Comparison of ENCODE assay signal across 21 mouse cellular contexts in genomic region chr1:82901201-82901600, GRCm38 (mm10). TPM values are rescaled to one million over a fixed set of nuclear protein-coding genes. Genes with fewer than 3 reads are reported as not detected.
"Had no signal": no experiment of that assay in that cellular context is flagged by ENCODE, and none has a peak within 500 bp of the region (broad histone marks: within the 10 kb centered on the region; RNA-seq: fewer than 3 reads in every experiment).

No protein-coding gene starts in this region.

- H3K4me3 ChIP-seq: lung, embryonic 15.5 days; megakaryocyte, embryonic 14.5 days; midbrain, embryonic 13.5 days; midbrain, embryonic 15.5 days; neural tube, embryonic 12.5 days; stomach, embryonic 15.5 days had no signal

- ATAC-seq: lung, postnatal 0 days; midbrain, embryonic 13.5 days; midbrain, embryonic 15.5 days had no signal

- H3K9ac ChIP-seq: lung, embryonic 15.5 days; midbrain, embryonic 13.5 days; midbrain, embryonic 15.5 days; neural tube, embryonic 12.5 days; stomach, embryonic 15.5 days had no signal

- H3K27me3 ChIP-seq: lung, embryonic 15.5 days; megakaryocyte, embryonic 14.5 days; midbrain, embryonic 13.5 days; midbrain, embryonic 15.5 days; neural tube, embryonic 12.5 days; stomach, embryonic 15.5 days had no signal

- H3K9me3 ChIP-seq: lung, embryonic 15.5 days; megakaryocyte, embryonic 14.5 days; midbrain, embryonic 13.5 days; midbrain, embryonic 15.5 days; neural tube, embryonic 12.5 days; stomach, embryonic 15.5 days had no signal

- H3K4me1 ChIP-seq: lung, embryonic 15.5 days; midbrain, embryonic 15.5 days; neural tube, embryonic 12.5 days; stomach, embryonic 15.5 days had no signal

- H3K4me2 ChIP-seq: lung, embryonic 15.5 days; midbrain, embryonic 11.5 days; midbrain, embryonic 13.5 days; midbrain, embryonic 15.5 days; neural tube, embryonic 12.5 days; stomach, embryonic 15.5 days had no signal

- H3K27ac ChIP-seq: lung, embryonic 15.5 days; macrophage; midbrain, embryonic 13.5 days; midbrain, embryonic 15.5 days; neural tube, embryonic 12.5 days; stomach, embryonic 15.5 days; stomach, postnatal 0 days had no signal

- DNase-seq: lung, adult 2 months; lung, postnatal 14 days; lung, postnatal 36 days; right cerebral cortex, postnatal 14 days; thymus, postnatal 4 days had no signal

RNA-seq across cellular contexts. Expression of gene A030005L19Rik, which starts 11.9 kb away (rescaled TPM):
- polyA plus RNA-seq: lung, postnatal 0 days; macrophage; neural tube, embryonic 14.5 days; stomach, embryonic 15.5 days; stomach, postnatal 0 days had no signal

RNA-seq across cellular contexts. Expression of gene A030014E15Rik, which starts 23.5 kb away (rescaled TPM):
- polyA plus RNA-seq: lung, embryonic 15.5 days; lung, postnatal 0 days; macrophage; midbrain, embryonic 11.5 days; midbrain, embryonic 13.5 days; midbrain, embryonic 15.5 days; midbrain, postnatal 0 days; neural tube, embryonic 12.5 days; neural tube, embryonic 14.5 days; spleen, adult 2 months; stomach, embryonic 15.5 days; stomach, postnatal 0 days; testis, adult 2 months; thymus, adult 2 months; urinary bladder, adult 2 months had no signal

RNA-seq across cellular contexts. Expression of gene Gm6217, which starts 30.0 kb away (rescaled TPM):
- polyA plus RNA-seq: lung, adult 2 months; lung, embryonic 15.5 days; lung, postnatal 0 days; macrophage; midbrain, embryonic 11.5 days; midbrain, embryonic 13.5 days; midbrain, embryonic 15.5 days; midbrain, postnatal 0 days; neural tube, embryonic 12.5 days; neural tube, embryonic 14.5 days; spleen, adult 2 months; stomach, embryonic 15.5 days; stomach, postnatal 0 days; testis, adult 2 months; thymus, adult 2 months; urinary bladder, adult 2 months had no signal

RNA-seq across cellular contexts. Expression of gene A030003K21Rik, which starts 42.0 kb away (rescaled TPM):
- polyA plus RNA-seq: lung, adult 2 months; lung, embryonic 15.5 days; lung, postnatal 0 days; macrophage; midbrain, embryonic 11.5 days; midbrain, embryonic 13.5 days; midbrain, embryonic 15.5 days; midbrain, postnatal 0 days; neural tube, embryonic 12.5 days; neural tube, embryonic 14.5 days; spleen, adult 2 months; stomach, embryonic 15.5 days; stomach, postnatal 0 days; testis, adult 2 months; thymus, adult 2 months; urinary bladder, adult 2 months had no signal

RNA-seq across cellular contexts. Expression of gene Gm7544, which starts 54.6 kb away (rescaled TPM):
- polyA plus RNA-seq: lung, adult 2 months; lung, embryonic 15.5 days; lung, postnatal 0 days; macrophage; midbrain, embryonic 11.5 days; midbrain, embryonic 13.5 days; midbrain, embryonic 15.5 days; midbrain, postnatal 0 days; neural tube, embryonic 12.5 days; neural tube, embryonic 14.5 days; spleen, adult 2 months; stomach, embryonic 15.5 days; stomach, postnatal 0 days; testis, adult 2 months; thymus, adult 2 months; urinary bladder, adult 2 months had no signal
